Mouse (Mus musculus): Measurements from ENCODE around the gene Dennd4c. TPM values are rescaled to one million over a fixed set of nuclear protein-coding genes. Genes with fewer than 3 reads are reported as not detected.
A peak's percentile ranks its signal among the peaks of the same experiment; 100 is the strongest.

Dennd4c gene
- polyA plus RNA-seq, 2 experiments: 2.1 to 2.7 TPM

GRCm38 (mm10) chr4:86858070-86858440 is 109.7 kb downstream of the Dennd4c start:
- Histone ChIP-seq H3K27ac (no peak overlapping the region), H3K27me3 (ENCODE audit: control insufficient read depth, insufficient read depth, low read length) (no peaks in the 10 kb centered on the region), H3K9me3 (ENCODE audit: control insufficient read depth, low read length) (no peaks in the 10 kb centered on the region), H3K4me3 (ENCODE audit: insufficient read depth in 1 of 2, low read depth in 2 of 2, low read length in 2 of 2) (peak overlapping the region; percentile 98 to 99), H3K9ac (replicated peaks) (peak overlapping the region; percentile 99), H3K4me1 (replicated peaks; ENCODE audit: control insufficient read depth in 2 of 2, insufficient read depth in 2 of 2, low read length in 1 of 2) (peaks cover 5 to 11% of the 10 kb centered on the region in 2 experiments), H3K4me2 (ENCODE audit: low read depth) (peak overlapping the region; percentile 91), H3K36me3 (replicated peaks; ENCODE audit: control insufficient read depth, insufficient read depth, low read depth) (peaks cover 24% of the 10 kb centered on the region)
- DNase-seq (ENCODE audit: low read depth in 3 of 3, low spot score in 3 of 3): no peak
- TF ChIP-seq CTCF (IDR thresholded peaks at IDR 0.05; ENCODE audit: low read depth) (no peak), EP300 (IDR thresholded peaks at IDR 0.05; ENCODE audit: low read depth) (no peak)
- ATAC-seq (ENCODE audit: insufficient read depth): no peak
- WGBS (ENCODE audit: insufficient replicate concordance): 51% methylated on average over 12 of the region's 12 CpGs

DNA sequence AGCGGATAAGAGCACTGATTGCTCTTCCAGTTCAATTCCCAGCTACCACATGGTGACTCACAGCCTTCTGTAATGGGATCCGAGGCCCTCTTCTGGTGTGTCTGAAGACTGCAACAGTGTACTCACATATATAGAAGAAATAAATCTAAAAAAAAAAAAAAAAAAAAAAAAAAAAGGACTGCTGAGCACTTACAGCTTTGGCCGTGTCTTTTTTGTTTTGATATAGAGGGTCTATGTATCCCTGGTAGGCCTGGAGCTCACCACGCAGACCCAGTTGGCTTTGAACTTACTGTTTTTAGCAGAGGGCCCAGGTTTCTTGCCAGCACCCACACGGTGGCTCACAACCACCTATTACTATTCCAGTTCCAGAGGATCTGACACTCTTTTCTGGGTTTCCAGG is 115.7 kb downstream of the Dennd4c start:
- H3K9me3 ChIP-seq (ENCODE audit: control insufficient read depth, low read length): no peaks in the 10 kb centered on the region

GRCm38 (mm10) chr4:86871988-86872387 is 123.6 kb downstream of the Dennd4c start:
- TF ChIP-seq CTCF (IDR thresholded peaks at IDR 0.05; ENCODE audit: low read depth) (no peak), EP300 (IDR thresholded peaks at IDR 0.05; ENCODE audit: low read depth) (no peak)
- no peaks in the 10 kb centered on the region for H3K36me3 ChIP-seq (replicated peaks; ENCODE audit: control insufficient read depth, insufficient read depth, low read depth)
- DNase-seq (ENCODE audit: low read depth in 3 of 3, low spot score in 3 of 3) (no peak), ATAC-seq (ENCODE audit: insufficient read depth) (no peak)
- H3K9ac ChIP-seq (replicated peaks): no peak overlapping the region
- no peaks in the 10 kb centered on the region for H3K9me3 ChIP-seq (ENCODE audit: control insufficient read depth, low read length)
- H3K4me3 ChIP-seq (ENCODE audit: insufficient read depth in 1 of 2, low read depth in 2 of 2, low read length in 2 of 2): no peak overlapping the region
- H3K4me1 ChIP-seq (replicated peaks; ENCODE audit: control insufficient read depth in 2 of 2, insufficient read depth in 2 of 2, low read length in 1 of 2): peaks cover 0 to 4% of the 10 kb centered on the region in 2 experiments; a peak in 2 of 4 replicates
- H3K4me2 ChIP-seq (ENCODE audit: low read depth): no peak overlapping the region
- no peak overlapping the region for H3K27ac ChIP-seq
- peaks cover 28% of the 10 kb centered on the region for H3K27me3 ChIP-seq (ENCODE audit: control insufficient read depth, insufficient read depth, low read length)

More for the DNA sequence above, 115.7 kb downstream of the Dennd4c start:
- H3K4me1 ChIP-seq (replicated peaks; ENCODE audit: control insufficient read depth in 2 of 2, insufficient read depth in 2 of 2, low read length in 1 of 2): 0 out of 4 replicates have a peak, but pooled peaks cover 0 to 3% of the 10 kb centered on the region in 2 experiments
- H3K27me3 ChIP-seq (ENCODE audit: control insufficient read depth, insufficient read depth, low read length): no peaks in the 10 kb centered on the region
- no peak for TF ChIP-seq EP300 (IDR thresholded peaks at IDR 0.05; ENCODE audit: low read depth)
- no peak for TF ChIP-seq CTCF (IDR thresholded peaks at IDR 0.05; ENCODE audit: low read depth)
- WGBS (ENCODE audit: insufficient replicate concordance): 60% methylated on average over 5 of the region's 5 CpGs
- DNase-seq (ENCODE audit: low read depth in 3 of 3, low spot score in 3 of 3): no peak
- ATAC-seq (ENCODE audit: insufficient read depth): no peak
- no peak overlapping the region for H3K9ac ChIP-seq (replicated peaks)
- H3K4me3 ChIP-seq (ENCODE audit: insufficient read depth in 1 of 2, low read depth in 2 of 2, low read length in 2 of 2): no peak overlapping the region
- no peaks in the 10 kb centered on the region for H3K36me3 ChIP-seq (replicated peaks; ENCODE audit: control insufficient read depth, insufficient read depth, low read depth)
- no peak overlapping the region for H3K4me2 ChIP-seq (ENCODE audit: low read depth)
- no peak overlapping the region for H3K27ac ChIP-seq

DNA sequence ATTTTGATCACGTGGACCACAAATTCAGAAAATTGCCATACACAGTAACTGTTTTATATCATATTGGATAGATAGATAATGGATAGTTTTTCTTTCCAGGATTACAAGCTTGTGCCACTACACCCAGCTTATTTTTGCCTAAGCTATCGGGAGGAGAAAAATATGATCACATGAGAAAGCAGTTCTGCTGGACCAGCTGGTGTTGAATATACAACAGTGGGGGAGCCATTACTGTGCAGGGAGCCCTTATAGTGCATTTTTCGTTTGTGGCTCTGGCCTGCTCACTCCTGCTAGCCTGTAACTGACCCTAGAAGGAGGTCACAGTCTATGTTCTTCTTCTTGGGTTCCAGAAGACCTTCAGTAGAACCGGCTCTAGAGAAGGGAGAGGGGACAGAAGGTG is 124.7 kb downstream of the Dennd4c start:
- H3K4me3 ChIP-seq (ENCODE audit: insufficient read depth in 1 of 2, low read depth in 2 of 2, low read length in 2 of 2): no peak overlapping the region
- no peak for DNase-seq (ENCODE audit: low read depth in 3 of 3, low spot score in 3 of 3)
- 46% methylated on average over 4 of the region's 4 CpGs for WGBS (ENCODE audit: insufficient replicate concordance)
- no peak overlapping the region for H3K9ac ChIP-seq (replicated peaks)
- H3K36me3 ChIP-seq (replicated peaks; ENCODE audit: control insufficient read depth, insufficient read depth, low read depth): no peaks in the 10 kb centered on the region
- peaks cover 28% of the 10 kb centered on the region for H3K27me3 ChIP-seq (ENCODE audit: control insufficient read depth, insufficient read depth, low read length)
- no peak overlapping the region for H3K27ac ChIP-seq
- H3K4me1 ChIP-seq (replicated peaks; ENCODE audit: control insufficient read depth in 2 of 2, insufficient read depth in 2 of 2, low read length in 1 of 2): peaks cover 0 to 4% of the 10 kb centered on the region in 2 experiments; a peak in 2 of 4 replicates
- ATAC-seq (ENCODE audit: insufficient read depth): no peak
- no peaks in the 10 kb centered on the region for H3K9me3 ChIP-seq (ENCODE audit: control insufficient read depth, low read length)
- TF ChIP-seq EP300 (IDR thresholded peaks at IDR 0.05; ENCODE audit: low read depth) (no peak), CTCF (IDR thresholded peaks at IDR 0.05; ENCODE audit: low read depth) (no peak)
- H3K4me2 ChIP-seq (ENCODE audit: low read depth): no peak overlapping the region

- H3K4me3 ChIP-seq (ENCODE audit: insufficient read depth in 1 of 2, low read depth in 2 of 2, low read length in 2 of 2): peak within 1 kb of the TSS; percentile 51 to 64
- ATAC-seq (ENCODE audit: insufficient read depth) (peak; percentile 89), DNase-seq (ENCODE audit: low read depth in 3 of 3, low spot score in 3 of 3) (peak; percentile 74 to 77 (median 75))
- under 1% methylated on average over 60 of the region's 60 CpGs for WGBS (ENCODE audit: insufficient replicate concordance)
- TF ChIP-seq EP300 (IDR thresholded peaks at IDR 0.05; ENCODE audit: low read depth) (no peak), CTCF (IDR thresholded peaks at IDR 0.05; ENCODE audit: low read depth) (peak; percentile 22; the same call in 1 of the 2 replicates)
- peak within 1 kb of the TSS; percentile 65 for H3K4me2 ChIP-seq (ENCODE audit: low read depth)
- peaks cover 28% of the 10 kb centered on the region for H3K27me3 ChIP-seq (ENCODE audit: control insufficient read depth, insufficient read depth, low read length)
- no peak within 1 kb of the TSS for H3K27ac ChIP-seq
- peak within 1 kb of the TSS; percentile 35; the same call in 1 of the 2 replicates for H3K9ac ChIP-seq (replicated peaks)
- no peaks in the 10 kb centered on the region for H3K9me3 ChIP-seq (ENCODE audit: control insufficient read depth, low read length)
- no peaks in the 10 kb centered on the region for H3K36me3 ChIP-seq (replicated peaks; ENCODE audit: control insufficient read depth, insufficient read depth, low read depth)
- peaks cover 0 to 4% of the 10 kb centered on the region in 2 experiments; a peak in 2 of 4 replicates for H3K4me1 ChIP-seq (replicated peaks; ENCODE audit: control insufficient read depth in 2 of 2, insufficient read depth in 2 of 2, low read length in 1 of 2)
These were observed 125.9 kb downstream of the Dennd4c start, which contains the start of gene Acer2 for GRCm38 (mm10) chr4:86874146-86874847. TSS of gene Acer2 (plus strand) at chr4:86874396.

Data from liver, embryonic 14.5 days (tissue).